Mouse (Mus musculus): ENCODE measurements around the gene Vps52. TPM values are rescaled to one million over a fixed set of nuclear protein-coding genes. Genes with fewer than 3 reads are reported as not detected.
A peak's percentile ranks its signal among the peaks of the same experiment; 100 is the strongest.

Vps52 gene
- 10 to 100 TPM; 84.3 to 92.5 TPM for total RNA-seq (2021)
- long read RNA-seq, experiment 1, transcript Vps52-201 (20 exons, 3,383 nt) = major isoform, 71 of 114 reads
- long read RNA-seq, experiment 1, partial matches to known transcripts = 18 of 114 reads
- long read RNA-seq, experiment 1, other reads (novel, unspliced or antisense) = 25 of 114 reads
- long read RNA-seq, experiment 2, transcript Vps52-201 (20 exons, 3,383 nt) = major isoform, 94 of 160 reads
- long read RNA-seq, experiment 2, partial matches to known transcripts = 29 of 160 reads
- long read RNA-seq, experiment 2, other reads (novel, unspliced or antisense) = 37 of 160 reads

- peak; percentile 96 to 97 for DNase-seq (ENCODE audit: low spot score in 2 of 2)
- H3K27ac ChIP-seq = peak within 1 kb of the TSS; percentile 98
- TF ChIP-seq CTCF (conservative IDR thresholded peaks at IDR 0.05) = peak; percentile 63
- H3K4me3 ChIP-seq = peak within 1 kb of the TSS; percentile 85
Observed at GRCm38 (mm10) chr17:33955555-33956214, at the start of gene Vps52, which contains the start of gene Rps18. Vps52 (plus strand) TSS chr17:33955812. Rps18 (minus strand) TSS chr17:33956001.

- Histone ChIP-seq H3K4me3 (peak overlapping the region; percentile 76), H3K27ac (peak overlapping the region; percentile 92)
- TF ChIP-seq CTCF (conservative IDR thresholded peaks at IDR 0.05) = no peak
- peak in 1 of 2 experiments; percentile 42 for DNase-seq (ENCODE audit: low spot score in 2 of 2)
Observed at GRCm38 (mm10) chr17:33908331-33909076, 47.1 kb upstream of the Vps52 start.

GRCm38 (mm10) chr17:33909077-33909868 is 46.3 kb upstream of the Vps52 start, which contains the start of gene Daxx:
Daxx (plus strand) TSS chr17:33909414.
- peak; percentile 98 to 99 for DNase-seq (ENCODE audit: low spot score in 2 of 2)
- H3K4me3 ChIP-seq = peak within 1 kb of the TSS; percentile 76
- TF ChIP-seq CTCF (conservative IDR thresholded peaks at IDR 0.05) = no peak
- H3K27ac ChIP-seq = peak within 1 kb of the TSS; percentile 92

GRCm38 (mm10) chr17:33909869-33910250 is 45.8 kb upstream of the Vps52 start:
- Histone ChIP-seq H3K27ac (peak overlapping the region; percentile 92), H3K4me3 (peak overlapping the region; percentile 76)
- TF ChIP-seq CTCF (conservative IDR thresholded peaks at IDR 0.05) = no peak
- DNase-seq (ENCODE audit: low spot score in 2 of 2) = no peak

- TF ChIP-seq CTCF (conservative IDR thresholded peaks at IDR 0.05) = peak; percentile 54
- Histone ChIP-seq H3K4me3 (peak overlapping the region; percentile 76), H3K27ac (peak overlapping the region; percentile 92; the same call in 1 of the 2 replicates)
- DNase-seq (ENCODE audit: low spot score in 2 of 2) = no peak
Observed at GRCm38 (mm10) chr17:33910346-33911051, 45.1 kb upstream of the Vps52 start.

GRCm38 (mm10) chr17:33911052-33911812 is 44.4 kb upstream of the Vps52 start:
- no peak for TF ChIP-seq CTCF (conservative IDR thresholded peaks at IDR 0.05)
- H3K4me3 ChIP-seq = no peak overlapping the region
- no peak for DNase-seq (ENCODE audit: low spot score in 2 of 2)
- H3K27ac ChIP-seq = no peak overlapping the region

GRCm38 (mm10) chr17:33911813-33912414 is 43.7 kb upstream of the Vps52 start:
- no peak for DNase-seq (ENCODE audit: low spot score in 2 of 2)
- no peak overlapping the region for H3K4me3 ChIP-seq

GRCm38 (mm10) chr17:33913264-33913663 is 42.3 kb upstream of the Vps52 start:
- H3K27ac ChIP-seq = no peak overlapping the region
- DNase-seq (ENCODE audit: low spot score in 2 of 2) = no peak
- no peak for TF ChIP-seq CTCF (conservative IDR thresholded peaks at IDR 0.05)
- H3K4me3 ChIP-seq = no peak overlapping the region

More at GRCm38 (mm10) chr17:33911813-33912414, 43.7 kb upstream of the Vps52 start:
- no peak overlapping the region for H3K27ac ChIP-seq
- TF ChIP-seq CTCF (conservative IDR thresholded peaks at IDR 0.05) = no peak

GRCm38 (mm10) chr17:33913905-33914304 is 41.7 kb upstream of the Vps52 start:
- no peak overlapping the region for H3K27ac ChIP-seq
- no peak for TF ChIP-seq CTCF (conservative IDR thresholded peaks at IDR 0.05)
- DNase-seq (ENCODE audit: low spot score in 2 of 2) = no peak
- no peak overlapping the region for H3K4me3 ChIP-seq

GRCm38 (mm10) chr17:33914969-33915391 is 40.6 kb upstream of the Vps52 start:
- no peak overlapping the region; the same call in 1 of the 2 replicates for H3K4me3 ChIP-seq
- TF ChIP-seq CTCF (conservative IDR thresholded peaks at IDR 0.05) = peak; percentile 44
- no peak for DNase-seq (ENCODE audit: low spot score in 2 of 2)
- peak overlapping the region; percentile 63; the same call in 1 of the 2 replicates for H3K27ac ChIP-seq

All from layer of hippocampus, adult 2 months (tissue).